Mouse (Mus musculus): ENCODE measurements around the gene Lrrc4. TPM values are rescaled to one million over a fixed set of nuclear protein-coding genes. Genes with fewer than 3 reads are reported as not detected.

The Lrrc4 gene
- polyA plus RNA-seq, 3 experiments from 2014 or later = 0.20 to 0.31 TPM; not detected in 1

DNA sequence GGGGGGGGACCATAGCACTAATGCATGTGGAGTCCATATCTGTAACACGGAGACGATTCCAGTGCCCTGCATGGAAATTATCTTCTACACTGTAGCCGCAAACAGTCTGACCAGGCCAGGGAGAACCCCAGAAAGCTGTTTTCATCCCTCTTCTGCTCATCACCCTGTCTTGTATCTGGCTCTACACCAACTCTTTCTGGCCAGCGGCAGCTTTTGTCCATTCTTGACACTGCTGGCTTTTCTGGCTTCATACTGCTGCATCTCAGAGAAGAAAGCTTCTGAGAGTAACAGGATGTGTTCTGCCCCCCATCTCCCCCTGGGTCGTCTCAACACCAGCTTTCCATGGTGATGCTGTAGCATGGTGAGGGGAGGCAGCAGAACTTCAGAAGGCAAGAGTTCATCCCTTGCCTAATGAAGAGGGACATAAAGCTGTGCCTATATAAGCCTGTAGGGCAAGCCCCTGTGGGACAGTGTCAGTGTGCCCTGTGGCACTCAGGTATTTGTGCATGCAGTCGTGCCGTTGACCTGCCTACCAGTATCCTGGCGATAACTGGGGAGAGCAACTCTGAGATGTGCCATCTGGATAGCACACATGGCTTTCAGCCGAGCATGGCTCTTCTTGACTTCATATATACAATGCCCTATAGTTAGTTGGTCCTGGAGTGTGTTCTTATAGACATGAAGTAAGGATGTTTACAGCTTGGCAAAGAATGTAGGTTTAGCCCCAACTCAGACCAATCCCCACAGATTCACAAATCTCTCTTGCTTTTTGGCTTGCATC, 111.0 kb downstream of the Lrrc4 start:
- ATAC-seq = no peak

DNA sequence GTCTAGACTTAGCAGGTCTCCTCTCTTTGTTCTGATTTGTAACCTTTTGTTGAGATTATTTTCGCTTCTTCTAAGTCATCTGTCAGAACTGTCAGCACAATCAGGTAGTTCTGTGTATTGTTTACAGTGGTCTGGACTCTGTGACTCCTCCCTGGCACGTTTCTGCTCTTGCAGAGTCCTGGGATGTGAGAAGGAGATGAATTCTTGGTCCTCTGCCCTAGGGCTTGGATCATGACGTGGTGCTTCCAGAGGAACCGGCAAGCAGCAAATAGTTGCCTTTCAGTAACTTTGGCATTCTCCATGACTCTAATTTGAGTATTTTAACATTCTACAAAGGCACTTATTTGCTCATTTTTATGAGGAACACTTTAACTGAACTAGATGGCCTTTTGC, 113.7 kb downstream of the Lrrc4 start:
- no peak for ATAC-seq

DNA sequence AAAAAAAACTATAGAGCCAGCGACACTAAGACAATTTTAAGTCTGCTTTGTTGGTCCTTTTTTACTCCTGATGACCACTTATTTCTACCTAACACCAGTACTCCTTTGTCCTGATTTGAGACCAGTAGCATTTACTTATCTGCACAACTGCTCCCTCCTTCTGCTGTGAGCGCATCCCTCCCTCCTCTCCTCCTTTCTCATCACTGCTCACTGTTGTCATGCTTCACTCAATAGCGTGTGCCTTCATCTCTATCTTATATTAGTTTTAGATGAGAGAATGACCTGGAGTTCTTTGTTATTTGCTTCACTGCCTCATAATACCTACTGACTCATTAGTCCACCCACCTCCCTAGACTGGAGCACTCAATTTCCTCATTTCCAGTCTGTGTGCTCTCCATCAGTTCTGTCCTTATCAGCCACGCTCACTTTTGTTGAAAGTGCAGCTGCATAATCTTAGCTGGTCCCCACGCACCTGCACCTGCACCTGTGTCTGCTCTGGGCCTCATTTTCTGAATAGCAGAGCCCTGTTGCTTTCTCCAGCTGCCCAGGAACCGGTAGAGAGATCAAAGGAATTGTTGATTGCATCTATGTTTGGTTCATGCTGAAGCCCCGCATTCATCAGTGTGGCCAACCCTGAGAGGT, 114.2 kb downstream of the Lrrc4 start:
- ATAC-seq = no peak

DNA sequence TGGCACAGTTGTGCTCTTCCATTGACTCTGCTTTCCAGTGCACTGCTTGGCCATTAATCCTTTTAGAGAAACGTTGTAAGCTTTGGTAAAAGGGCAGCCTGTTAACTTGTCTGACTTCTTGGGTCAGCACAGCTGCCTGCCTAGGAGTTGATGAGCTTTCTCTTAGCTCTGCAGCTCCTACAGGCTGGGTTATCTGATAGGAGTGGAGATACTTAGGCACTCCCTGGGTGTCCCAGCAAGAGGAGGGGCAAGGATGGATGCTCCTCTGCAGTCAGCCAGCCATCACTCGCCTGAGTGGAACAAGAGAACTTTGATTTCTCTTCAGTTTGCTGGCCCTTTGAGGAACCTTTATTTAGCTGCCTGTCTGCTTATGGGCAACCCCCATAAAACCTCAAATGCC, 121.5 kb downstream of the Lrrc4 start:
- ATAC-seq = no peak

DNA sequence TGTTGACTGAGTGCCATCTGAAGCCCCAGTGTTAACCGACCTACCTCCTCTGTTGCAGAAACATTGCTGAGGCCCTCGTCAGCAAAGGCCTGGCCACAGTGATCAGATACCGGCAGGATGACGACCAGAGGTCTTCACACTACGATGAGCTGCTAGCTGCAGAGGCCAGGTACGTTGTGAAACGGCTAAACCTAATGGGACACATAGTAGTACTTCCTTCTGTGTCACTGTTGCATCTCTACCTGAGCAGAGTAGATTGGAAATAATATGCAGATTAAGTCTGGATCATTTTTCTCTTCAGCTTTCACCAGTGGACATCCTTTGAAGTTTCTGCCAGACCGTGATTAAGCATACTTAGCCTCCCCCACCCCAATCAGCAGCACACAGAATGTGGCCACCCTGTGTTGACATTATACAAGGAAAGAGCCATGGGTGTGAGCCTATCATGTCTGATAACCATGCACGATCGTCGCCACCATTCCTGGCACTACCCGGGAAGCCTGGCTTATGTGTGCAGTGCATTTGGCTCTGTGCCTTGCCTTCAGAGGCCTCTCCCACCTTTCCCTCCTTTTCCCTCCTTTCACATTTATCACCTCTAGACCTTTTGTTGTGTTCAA, 124.5 kb downstream of the Lrrc4 start:
- no peak for ATAC-seq

DNA sequence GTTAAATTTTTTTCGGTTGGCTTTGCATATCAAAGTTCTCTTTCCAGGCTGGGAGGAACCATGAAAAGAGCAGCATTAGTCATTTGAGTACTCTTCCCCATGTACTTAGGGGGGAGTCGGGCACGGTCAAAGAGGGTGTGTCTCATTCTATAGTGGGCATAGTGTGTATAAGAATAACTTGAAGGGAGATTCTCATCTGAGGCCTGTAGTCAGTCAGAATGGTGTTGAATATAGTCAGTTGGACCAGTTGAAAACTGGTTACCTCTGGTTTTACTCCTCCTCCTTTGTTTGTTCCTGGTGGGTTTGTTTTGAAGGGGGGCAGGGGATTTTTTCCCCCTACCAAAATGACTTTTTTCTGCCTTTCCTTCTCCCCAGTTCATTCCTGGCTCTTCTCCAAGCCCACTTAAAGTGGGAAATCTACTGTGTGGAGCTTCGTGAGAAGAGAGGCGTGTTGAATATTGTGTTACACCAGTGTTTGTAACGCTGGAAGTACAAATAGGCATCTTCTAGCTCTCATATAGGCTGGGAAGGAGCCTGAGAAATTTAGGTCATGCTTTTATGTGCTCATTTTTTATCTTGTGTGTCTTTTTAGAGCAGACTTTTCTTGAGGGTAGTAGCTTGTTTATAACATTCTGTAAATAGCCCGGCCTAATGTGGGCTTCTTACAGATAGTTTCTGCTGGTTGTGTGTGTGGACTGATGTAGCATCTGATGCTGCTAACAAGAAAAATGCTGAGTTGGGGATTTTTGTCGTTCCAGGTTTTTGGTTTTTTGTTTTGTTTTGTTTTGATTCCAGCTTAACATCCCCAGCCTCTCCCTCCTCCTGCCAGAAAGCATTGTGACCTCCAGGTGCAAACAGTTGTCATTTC, 125.2 kb downstream of the Lrrc4 start:
- no peak for ATAC-seq

DNA sequence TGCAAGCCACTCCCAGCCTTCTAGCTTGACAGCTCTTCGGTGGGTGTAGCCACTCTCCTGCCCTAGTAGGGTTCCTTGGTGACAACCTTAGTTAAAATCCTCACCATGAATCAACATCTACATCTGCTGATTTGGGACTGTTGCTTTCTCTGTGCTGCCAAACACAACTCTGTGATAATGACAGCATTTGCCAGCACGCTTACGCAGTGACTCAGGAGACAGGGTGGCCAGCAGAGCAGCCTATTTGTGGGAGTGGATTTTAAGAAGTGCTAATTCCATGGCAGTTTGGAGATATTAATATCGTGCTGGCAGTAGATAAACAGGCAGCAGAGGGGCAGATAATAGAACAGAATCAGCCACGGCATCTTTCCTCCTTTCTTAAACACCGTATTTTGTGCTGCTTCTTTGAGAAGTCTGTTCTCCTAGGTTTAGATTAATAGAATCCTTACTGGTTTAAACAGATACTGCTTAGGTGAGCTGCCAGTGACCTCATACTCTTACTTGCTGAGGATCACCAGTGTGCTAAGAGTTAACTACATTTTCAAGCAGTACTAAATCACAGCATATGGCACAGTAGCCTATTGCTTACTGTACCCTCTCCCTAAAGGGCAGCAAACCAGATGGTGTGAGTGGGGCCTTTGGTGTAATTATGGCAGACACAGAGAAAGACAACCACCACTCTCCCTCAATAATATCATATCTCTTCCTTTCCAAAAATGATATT, 126.0 kb downstream of the Lrrc4 start:
- ATAC-seq = no peak

DNA sequence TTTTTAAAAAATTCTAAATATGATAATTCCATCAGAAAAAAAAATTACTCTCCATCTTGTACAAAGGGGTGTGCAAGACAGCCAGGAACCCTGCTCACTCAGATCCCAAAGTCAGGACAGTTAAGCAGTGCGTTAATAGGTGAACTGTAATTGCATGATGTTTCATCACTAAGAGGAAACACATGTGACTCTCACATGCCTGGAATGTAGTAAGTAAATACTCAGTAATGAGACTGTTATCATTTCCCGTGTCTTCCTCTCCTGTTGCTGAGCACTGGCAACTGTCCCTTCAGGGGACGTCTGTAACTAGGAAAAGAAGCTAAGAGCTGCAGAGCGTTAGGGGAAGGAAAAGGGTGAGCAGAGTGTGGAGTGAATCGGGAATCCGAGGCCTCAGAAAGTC, 126.9 kb downstream of the Lrrc4 start:
- ATAC-seq = no peak

DNA sequence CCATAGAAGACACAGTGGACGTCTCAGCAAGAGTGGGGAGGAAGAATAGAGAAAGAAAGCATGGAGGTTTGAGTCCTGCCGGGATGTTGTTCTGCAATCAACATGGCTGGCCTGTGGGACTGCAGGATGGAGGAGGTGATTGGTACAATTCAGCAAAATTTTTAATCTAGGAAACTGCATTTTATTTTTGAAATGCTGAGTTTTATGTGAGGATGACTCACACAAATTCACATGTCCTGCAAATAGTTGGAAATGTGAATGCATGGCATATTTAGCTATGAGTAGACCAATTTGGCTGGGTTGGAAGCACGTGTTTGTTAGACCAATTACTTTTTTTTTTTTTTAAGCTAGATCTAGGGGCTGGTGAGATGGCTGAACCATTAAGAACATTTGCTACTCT, 134.3 kb downstream of the Lrrc4 start:
- no peak for ATAC-seq

DNA sequence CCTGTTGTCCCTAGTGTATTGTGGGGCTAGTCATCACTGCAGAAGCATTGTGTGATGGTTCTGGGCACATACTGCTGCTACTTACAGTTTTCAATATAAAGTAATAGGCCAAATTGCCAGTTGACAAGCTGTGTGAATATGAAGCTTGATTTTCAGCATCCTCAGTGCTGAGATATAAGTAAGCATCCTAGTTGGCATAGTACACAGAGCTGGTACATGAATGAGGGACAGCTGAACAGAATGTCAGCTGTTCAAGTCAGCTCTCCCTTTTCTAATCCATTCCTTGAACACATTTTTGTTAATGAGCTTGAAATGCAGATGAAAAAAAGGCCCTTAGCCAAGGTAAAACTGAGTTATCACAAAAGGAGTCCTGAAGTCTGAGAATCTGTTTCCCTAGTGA, 138.9 kb downstream of the Lrrc4 start:
- no peak for ATAC-seq

DNA sequence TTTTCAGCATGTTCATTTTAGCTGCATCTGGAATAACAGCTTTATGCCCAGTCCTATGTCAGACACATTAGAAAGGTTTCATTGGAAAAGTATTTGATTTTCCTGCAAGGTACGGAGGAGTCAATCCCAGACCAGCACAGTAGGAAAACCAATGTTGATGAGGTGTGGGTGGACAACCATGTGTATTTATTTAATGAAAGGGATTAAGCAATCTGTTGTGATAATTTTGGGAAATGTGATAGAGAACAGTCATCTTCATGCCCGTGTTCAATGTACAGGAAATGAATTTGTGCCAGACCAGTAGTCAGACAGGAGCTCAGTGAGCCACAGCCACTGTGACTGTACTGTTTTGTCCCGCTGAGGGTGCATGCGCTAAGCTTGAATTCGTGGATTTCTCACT, 143.8 kb downstream of the Lrrc4 start:
- ATAC-seq = no peak

DNA sequence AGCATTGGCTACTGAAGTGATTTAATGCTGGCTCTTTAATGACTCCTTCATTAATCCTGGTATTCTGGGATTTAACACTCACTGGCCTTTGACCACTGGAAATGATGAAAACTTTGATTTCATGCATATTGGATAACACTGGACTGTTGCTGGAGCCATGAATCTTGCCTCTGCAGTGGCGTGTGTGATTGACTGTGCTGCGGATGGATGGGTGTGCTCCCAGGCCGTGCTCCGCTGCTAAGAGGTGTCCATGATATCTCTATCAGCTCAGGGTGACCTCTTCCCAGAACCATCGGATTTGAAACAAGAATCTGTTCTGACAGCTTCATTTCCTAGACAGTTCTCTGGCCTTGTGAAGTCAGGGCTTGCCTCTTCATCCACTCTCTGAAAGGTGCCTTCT, 145.8 kb downstream of the Lrrc4 start:
- ATAC-seq = no peak

DNA sequence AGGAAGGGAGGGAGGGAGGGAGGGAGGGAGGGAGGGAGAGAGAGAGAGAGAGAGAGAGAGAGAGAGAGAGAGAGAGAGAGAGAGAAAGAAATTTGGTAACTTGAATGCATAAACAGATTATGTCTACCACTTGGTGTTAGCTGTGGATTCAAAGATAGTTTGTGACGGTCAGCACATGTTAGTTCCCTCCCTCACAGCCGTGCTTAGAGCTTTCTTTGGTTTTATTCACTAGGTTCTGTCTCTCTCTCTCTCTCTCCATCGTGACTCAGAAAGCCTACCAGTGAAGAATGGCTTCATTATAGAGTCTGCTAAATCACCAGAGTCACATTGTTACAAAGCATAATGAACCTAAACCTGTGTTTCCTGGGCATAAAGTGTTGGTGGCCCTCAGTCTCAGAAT, 146.5 kb downstream of the Lrrc4 start:
- ATAC-seq = no peak

DNA sequence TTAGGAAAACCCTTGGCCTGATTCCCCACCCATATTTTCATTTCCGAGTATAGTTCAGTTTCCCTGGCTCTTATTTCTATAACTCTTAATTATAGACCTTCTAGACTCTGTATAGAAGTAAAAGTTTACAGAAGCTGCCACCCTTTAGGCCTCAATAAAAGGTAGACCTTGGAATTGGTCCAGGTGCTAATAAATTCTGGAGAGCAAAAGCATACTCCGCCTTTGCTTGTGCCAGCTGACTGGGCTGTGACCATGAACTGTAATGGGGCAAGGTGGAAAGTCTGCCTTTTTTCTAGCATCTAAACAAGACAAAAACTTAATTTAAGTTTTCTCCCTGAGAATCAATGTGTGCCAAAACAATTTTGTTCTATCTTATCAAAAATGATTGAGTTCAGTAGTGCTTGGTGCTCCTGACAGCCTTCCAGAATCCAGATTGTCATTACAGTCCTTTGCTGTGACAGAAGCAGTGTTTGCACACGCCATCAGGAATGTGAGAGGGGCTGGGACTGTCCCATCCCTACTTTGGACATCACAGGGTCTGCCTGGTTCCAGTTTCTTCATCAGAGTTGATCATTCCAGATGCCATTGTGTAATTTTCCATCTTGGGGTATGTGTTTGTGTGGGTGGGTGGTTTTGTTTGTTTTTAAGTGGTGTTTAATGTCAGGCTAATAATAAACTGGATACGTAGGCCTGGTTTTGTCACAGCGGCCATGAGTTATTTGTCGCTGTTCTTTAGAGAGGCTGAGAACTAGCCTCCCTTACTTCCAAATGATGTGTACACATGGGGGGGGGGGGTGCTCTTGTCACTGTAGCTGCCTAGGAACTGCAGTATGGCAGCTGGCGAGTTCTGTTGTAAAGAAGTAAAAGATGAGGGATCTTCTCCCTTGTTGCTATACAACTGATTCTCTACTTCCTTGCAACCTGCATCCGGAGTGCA, 149.8 kb downstream of the Lrrc4 start:
- ATAC-seq = no peak

DNA sequence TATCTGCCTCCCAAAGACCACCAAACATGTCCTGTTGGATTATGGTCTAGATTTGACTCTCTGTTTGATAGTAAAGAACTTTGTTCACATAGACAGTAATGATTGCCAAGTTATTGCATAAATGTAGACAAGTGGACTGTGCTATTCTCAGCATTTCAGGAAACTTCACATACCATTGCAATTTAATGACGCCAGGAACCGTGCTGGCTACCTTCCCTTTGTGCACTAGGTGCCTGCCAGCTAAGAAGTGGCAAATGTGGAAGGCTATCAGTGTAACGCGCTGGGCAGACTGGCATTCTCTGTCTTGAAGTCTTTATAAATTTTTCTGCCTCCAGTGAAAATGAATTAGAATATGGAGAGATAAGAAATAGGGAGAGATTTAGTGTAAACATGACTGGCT, 151.0 kb downstream of the Lrrc4 start:
- no peak for ATAC-seq

DNA sequence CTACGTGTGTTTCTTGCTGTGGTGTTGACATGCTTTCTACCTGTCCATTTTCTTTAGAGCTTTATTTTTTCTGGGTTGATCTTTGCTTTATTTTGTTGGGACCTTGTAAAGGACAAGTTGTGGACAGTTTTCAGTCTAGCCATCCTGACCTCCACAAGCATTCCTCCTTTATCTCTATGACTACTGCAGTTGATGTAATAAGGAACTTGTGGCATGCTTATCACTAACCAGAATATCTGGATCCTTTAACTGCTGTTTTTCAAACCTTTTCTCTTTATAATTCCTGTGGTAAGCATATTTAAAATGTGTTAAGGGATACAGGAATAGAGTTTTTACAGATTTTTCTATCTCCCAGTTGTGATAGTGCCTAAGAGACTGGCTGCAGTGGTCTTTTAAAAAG, 152.7 kb downstream of the Lrrc4 start:
- ATAC-seq = no peak

DNA sequence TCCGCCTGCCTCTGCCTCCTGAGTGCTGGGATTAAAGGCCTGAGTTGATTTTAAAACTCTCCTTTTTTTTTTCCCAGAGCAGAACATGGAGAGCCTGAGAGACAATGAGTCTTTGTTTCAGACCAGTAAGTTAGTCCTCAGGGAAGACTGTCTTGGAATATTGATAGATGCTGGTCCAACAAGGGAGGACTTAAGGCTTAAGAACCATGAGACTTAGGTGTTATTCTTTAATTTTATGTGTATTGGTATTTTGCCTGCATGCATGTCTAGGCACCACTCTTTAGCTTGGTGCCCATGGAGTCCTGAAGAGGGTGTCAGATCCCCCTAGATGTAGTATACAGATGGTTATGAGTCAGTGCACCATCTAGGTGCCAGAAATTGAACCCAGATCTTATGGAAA, 156.9 kb downstream of the Lrrc4 start:
- no peak for ATAC-seq

DNA sequence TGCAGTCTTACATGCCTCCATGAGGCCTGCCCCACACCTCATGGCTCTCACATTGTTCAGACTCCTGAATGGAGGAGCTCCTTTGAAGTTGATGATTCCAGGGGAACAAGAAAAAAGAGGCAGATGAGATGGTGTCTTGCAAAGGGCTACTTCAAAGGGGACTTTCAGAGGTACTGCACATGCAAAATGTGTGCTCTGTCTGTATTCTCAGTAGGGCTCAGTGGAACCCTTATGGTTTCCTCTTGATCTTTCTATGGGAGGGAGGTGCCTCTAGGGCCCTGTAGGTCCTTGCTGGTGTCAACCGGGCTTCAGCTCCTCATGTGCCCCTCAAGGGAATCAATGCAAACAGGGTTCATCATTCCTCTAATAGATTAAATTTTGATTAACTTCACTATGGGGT, 159.2 kb downstream of the Lrrc4 start:
- ATAC-seq = no peak

DNA sequence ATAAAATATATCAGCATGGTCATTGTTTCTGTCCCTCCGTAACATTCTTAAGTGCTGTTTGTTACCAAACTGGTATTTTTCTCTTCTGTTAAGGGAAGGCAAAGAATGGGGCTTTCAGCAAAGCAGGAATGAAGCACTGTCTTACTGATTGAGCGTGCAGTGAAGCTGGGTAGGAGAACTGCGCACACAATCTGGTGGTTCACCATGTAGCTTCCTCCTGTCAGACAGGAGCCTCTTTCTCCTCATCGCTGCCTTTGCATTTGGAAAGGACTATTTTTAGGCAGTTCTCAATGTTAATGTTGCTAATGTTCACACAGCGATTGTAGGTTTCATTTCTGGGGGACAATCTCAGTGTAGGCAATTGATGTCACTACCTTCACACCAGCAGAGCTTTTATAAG, 162.3 kb downstream of the Lrrc4 start:
- ATAC-seq = no peak

DNA sequence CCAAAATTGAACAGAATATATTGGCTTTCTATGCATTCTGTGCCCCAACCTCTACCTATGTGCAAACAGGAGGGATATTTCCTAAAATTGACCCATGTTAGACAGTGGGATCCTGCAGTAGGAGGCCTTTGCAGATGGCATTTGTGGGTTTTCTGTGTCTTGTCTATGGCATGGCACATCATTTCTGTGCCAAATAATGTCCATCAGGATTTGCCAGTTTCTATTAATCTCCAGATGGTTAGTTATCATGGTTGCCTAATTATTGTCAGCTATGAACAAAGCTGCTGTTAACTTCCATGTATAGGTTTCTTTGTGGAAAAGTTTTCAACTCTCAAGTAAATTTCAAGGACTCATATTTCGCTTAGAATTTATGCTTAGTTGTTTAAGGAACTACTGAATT, 164.0 kb downstream of the Lrrc4 start:
- no peak for ATAC-seq

DNA sequence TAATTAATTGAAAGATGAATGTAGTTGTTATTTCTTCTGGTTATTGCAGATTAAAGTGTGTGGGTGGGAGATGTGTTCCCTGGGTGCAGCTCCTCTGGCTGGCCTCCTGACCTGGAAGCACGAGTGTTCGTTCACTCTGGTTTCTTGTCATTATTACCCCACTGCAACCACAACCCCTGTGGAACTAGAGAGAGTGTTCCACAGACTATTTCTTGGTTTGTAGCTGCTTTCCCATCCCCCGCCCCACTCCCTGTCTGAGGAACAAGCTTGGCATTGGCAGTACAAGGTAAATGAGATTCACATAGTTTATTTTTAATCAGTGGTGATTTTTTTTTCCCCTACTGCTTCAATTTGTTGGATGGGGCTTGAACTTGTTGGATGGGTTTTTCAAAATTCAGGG, 166.8 kb downstream of the Lrrc4 start:
- ATAC-seq = no peak

All from inflammation-experienced regulatory T-cells, adult 6 months (primary cell).